Mouse (Mus musculus): ENCODE results near the gene Mapkbp1. TPM values are rescaled to one million over a fixed set of nuclear protein-coding genes. Genes with fewer than 3 reads are reported as not detected.

The Mapkbp1 gene
- polyA plus RNA-seq, 1 experiment from 2014 or later, result 3.6 TPM

GRCm38 (mm10) chr2:120064639-120065038 is 92.1 kb downstream of the Mapkbp1 start:
- ATAC-seq (replicated peaks; ENCODE audit: low FRiP score, low TSS enrichment, low read depth) (no peak), DNase-seq (ENCODE audit: low spot score) (no peak)
- Histone ChIP-seq H3K27me3 (replicated peaks; ENCODE audit: control insufficient read depth, insufficient read depth, low read length) (no peaks in the 10 kb centered on the region), H3K9ac (ENCODE audit: low read length) (no peak overlapping the region), H3K27ac (ENCODE audit: low read depth) (no peak overlapping the region), H3K9me3 (ENCODE audit: control insufficient read depth, low read length) (no peaks in the 10 kb centered on the region), H3K4me1 (replicated peaks; ENCODE audit: control insufficient read depth, insufficient read depth, low read length) (no peaks in the 10 kb centered on the region), H3K4me3 (ENCODE audit: low read depth, low read length) (no peak overlapping the region), H3K4me2 (ENCODE audit: low read length) (no peak overlapping the region), H3K36me3 (ENCODE audit: control insufficient read depth, insufficient read depth, low read length) (no peaks in the 10 kb centered on the region)
- WGBS, result 79% methylated on average over 6 of the region's 6 CpGs

DNA sequence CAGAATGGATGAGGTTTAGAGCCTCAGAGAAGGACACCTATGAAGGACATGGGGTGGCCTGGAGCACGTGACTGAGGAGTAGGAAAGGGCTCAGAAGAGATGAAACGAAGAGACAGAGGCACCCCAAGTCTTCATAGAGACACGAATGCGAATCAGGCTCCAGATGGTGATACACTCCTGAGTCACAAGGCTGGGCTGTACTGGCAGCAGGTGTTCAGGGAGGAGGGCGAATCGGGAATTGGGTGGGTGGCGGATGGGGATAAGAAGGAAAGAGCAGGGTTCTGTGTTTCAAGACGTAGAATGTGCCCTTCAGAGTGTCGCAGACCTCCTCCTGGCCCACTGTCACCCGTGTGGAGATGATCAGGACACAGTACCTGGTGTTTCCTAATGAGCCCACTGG is 92.7 kb downstream of the Mapkbp1 start:
- Histone ChIP-seq H3K9ac (ENCODE audit: low read length) (no peak overlapping the region), H3K4me3 (ENCODE audit: low read depth, low read length) (no peak overlapping the region), H3K4me2 (ENCODE audit: low read length) (no peak overlapping the region), H3K4me1 (replicated peaks; ENCODE audit: control insufficient read depth, insufficient read depth, low read length) (no peaks in the 10 kb centered on the region), H3K36me3 (ENCODE audit: control insufficient read depth, insufficient read depth, low read length) (no peaks in the 10 kb centered on the region), H3K9me3 (ENCODE audit: control insufficient read depth, low read length) (no peaks in the 10 kb centered on the region), H3K27me3 (replicated peaks; ENCODE audit: control insufficient read depth, insufficient read depth, low read length) (no peaks in the 10 kb centered on the region), H3K27ac (ENCODE audit: low read depth) (no peak overlapping the region)
- ATAC-seq (replicated peaks; ENCODE audit: low FRiP score, low TSS enrichment, low read depth), result no peak
- 88% methylated on average over 10 of the region's 10 CpGs for WGBS
- no peak for DNase-seq (ENCODE audit: low spot score)

DNA sequence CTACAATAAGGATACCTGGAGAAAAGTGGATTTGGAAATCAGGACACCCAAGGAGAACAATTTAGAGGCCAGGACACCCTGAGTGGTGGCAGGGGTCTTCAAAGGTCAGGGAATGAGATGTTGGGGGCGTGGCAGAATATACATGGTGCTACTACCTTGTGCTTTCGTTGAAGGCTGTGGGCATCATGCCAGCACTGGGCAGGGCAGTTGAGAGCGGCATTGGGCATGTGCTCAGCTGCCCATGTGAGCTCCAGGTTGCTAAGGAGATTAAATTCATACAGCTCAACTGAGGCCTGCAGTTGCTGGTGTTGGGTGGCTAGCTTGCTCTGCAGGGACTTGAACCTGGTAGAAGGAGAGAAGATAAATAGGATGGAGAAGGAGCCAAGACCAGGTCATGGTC is 93.7 kb downstream of the Mapkbp1 start:
- Histone ChIP-seq H3K9me3 (ENCODE audit: control insufficient read depth, low read length) (no peaks in the 10 kb centered on the region), H3K9ac (ENCODE audit: low read length) (no peak overlapping the region), H3K27me3 (replicated peaks; ENCODE audit: control insufficient read depth, insufficient read depth, low read length) (no peaks in the 10 kb centered on the region), H3K4me3 (ENCODE audit: low read depth, low read length) (no peak overlapping the region), H3K36me3 (ENCODE audit: control insufficient read depth, insufficient read depth, low read length) (no peaks in the 10 kb centered on the region), H3K4me2 (ENCODE audit: low read length) (no peak overlapping the region), H3K27ac (ENCODE audit: low read depth) (no peak overlapping the region), H3K4me1 (replicated peaks; ENCODE audit: control insufficient read depth, insufficient read depth, low read length) (no peaks in the 10 kb centered on the region)
- 81% methylated on average over 3 of the region's 3 CpGs for WGBS
- DNase-seq (ENCODE audit: low spot score), result no peak
- ATAC-seq (replicated peaks; ENCODE audit: low FRiP score, low TSS enrichment, low read depth), result no peak

GRCm38 (mm10) chr2:120068555-120069465 is 96.3 kb downstream of the Mapkbp1 start:
- Histone ChIP-seq H3K4me1 (replicated peaks; ENCODE audit: control insufficient read depth, insufficient read depth, low read length) (no peaks in the 10 kb centered on the region), H3K4me2 (ENCODE audit: low read length) (no peak overlapping the region), H3K27ac (ENCODE audit: low read depth) (no peak overlapping the region), H3K9me3 (ENCODE audit: control insufficient read depth, low read length) (no peaks in the 10 kb centered on the region), H3K36me3 (ENCODE audit: control insufficient read depth, insufficient read depth, low read length) (no peaks in the 10 kb centered on the region), H3K9ac (ENCODE audit: low read length) (no peak overlapping the region), H3K4me3 (ENCODE audit: low read depth, low read length) (no peak overlapping the region), H3K27me3 (replicated peaks; ENCODE audit: control insufficient read depth, insufficient read depth, low read length) (no peaks in the 10 kb centered on the region)
- ATAC-seq (replicated peaks; ENCODE audit: low FRiP score, low TSS enrichment, low read depth), result peak; percentile 59
- 40% methylated on average over 16 of the region's 16 CpGs for WGBS
- DNase-seq (ENCODE audit: low spot score), result no peak

GRCm38 (mm10) chr2:120069466-120069990 is 97.0 kb downstream of the Mapkbp1 start:
- H3K9me3 ChIP-seq (ENCODE audit: control insufficient read depth, low read length), result no peaks in the 10 kb centered on the region

DNA sequence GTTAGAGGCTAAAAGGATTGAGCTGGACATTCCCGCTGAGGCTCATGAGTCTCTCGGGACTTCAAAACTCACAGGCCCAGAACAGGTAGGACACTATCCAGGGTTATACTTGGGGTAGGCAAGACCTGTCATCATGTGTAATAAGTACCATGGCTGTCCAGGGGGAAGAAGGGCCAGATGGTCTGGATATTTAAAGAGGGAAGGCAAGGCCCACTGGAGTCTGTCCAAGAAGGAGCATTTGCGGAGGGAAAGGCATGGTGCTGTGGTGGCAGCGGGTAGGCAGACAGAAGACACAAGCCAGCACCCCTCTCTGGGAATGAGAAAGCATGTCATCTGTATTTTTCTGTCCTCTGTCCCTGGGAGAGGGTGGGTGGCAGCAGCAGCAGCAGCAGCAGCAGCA is 101.6 kb downstream of the Mapkbp1 start:
- H3K4me1 ChIP-seq (replicated peaks; ENCODE audit: control insufficient read depth, insufficient read depth, low read length), result peaks cover 8% of the 10 kb centered on the region; the same call in 1 of the 2 replicates
- no peaks in the 10 kb centered on the region for H3K36me3 ChIP-seq (ENCODE audit: control insufficient read depth, insufficient read depth, low read length)
- no peak for ATAC-seq (replicated peaks; ENCODE audit: low FRiP score, low TSS enrichment, low read depth)
- 77% methylated on average over 4 of the region's 4 CpGs for WGBS
- DNase-seq (ENCODE audit: low spot score), result no peak
- no peak overlapping the region for H3K4me3 ChIP-seq (ENCODE audit: low read depth, low read length)
- no peak overlapping the region for H3K27ac ChIP-seq (ENCODE audit: low read depth)
- H3K9me3 ChIP-seq (ENCODE audit: control insufficient read depth, low read length), result no peaks in the 10 kb centered on the region
- H3K4me2 ChIP-seq (ENCODE audit: low read length), result no peak overlapping the region
- H3K9ac ChIP-seq (ENCODE audit: low read length), result no peak overlapping the region
- H3K27me3 ChIP-seq (replicated peaks; ENCODE audit: control insufficient read depth, insufficient read depth, low read length), result peaks cover 19% of the 10 kb centered on the region

More at GRCm38 (mm10) chr2:120069466-120069990, 97.0 kb downstream of the Mapkbp1 start:
- 71% methylated on average over 8 of the region's 8 CpGs for WGBS
- no peak for ATAC-seq (replicated peaks; ENCODE audit: low FRiP score, low TSS enrichment, low read depth)
- Histone ChIP-seq H3K27me3 (replicated peaks; ENCODE audit: control insufficient read depth, insufficient read depth, low read length) (no peaks in the 10 kb centered on the region), H3K9ac (ENCODE audit: low read length) (no peak overlapping the region), H3K4me3 (ENCODE audit: low read depth, low read length) (no peak overlapping the region), H3K27ac (ENCODE audit: low read depth) (no peak overlapping the region), H3K4me1 (replicated peaks; ENCODE audit: control insufficient read depth, insufficient read depth, low read length) (no peaks in the 10 kb centered on the region), H3K36me3 (ENCODE audit: control insufficient read depth, insufficient read depth, low read length) (no peaks in the 10 kb centered on the region), H3K4me2 (ENCODE audit: low read length) (no peak overlapping the region)
- no peak for DNase-seq (ENCODE audit: low spot score)

DNA sequence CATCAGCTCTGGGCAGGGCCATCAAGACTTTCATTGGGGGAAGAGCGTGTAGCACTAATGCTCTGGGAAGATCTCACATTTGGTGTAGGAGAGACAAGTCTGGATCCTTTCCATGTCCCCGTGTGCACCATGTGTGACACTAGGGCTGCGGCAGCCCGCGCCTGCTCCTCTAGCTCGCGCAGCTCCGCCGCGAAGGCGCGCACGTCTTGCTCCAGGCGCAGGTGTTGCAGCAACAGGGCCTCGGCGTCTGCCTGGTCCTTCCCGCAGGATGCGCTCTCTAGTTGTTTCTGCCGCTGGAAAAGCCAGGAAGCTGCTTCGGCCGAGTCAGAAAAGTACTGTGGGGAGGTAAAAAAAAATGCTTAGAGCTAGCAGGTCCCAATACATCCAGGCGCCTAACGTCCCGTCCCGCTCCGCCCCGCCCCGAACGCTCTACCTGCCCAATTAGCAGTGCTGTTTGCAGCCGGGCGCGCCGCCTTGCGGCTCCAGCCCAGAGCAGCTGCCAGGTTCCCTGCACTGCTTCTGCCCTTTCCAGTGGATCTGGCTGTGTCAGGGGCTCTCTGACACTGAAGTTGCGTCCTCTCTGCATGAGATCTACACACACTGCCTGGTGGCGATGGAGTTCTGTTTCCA is 103.7 kb downstream of the Mapkbp1 start:
- Histone ChIP-seq H3K27ac (ENCODE audit: low read depth) (no peak overlapping the region), H3K4me3 (ENCODE audit: low read depth, low read length) (peak overlapping the region; percentile 24), H3K9ac (ENCODE audit: low read length) (no peak overlapping the region), H3K36me3 (ENCODE audit: control insufficient read depth, insufficient read depth, low read length) (no peaks in the 10 kb centered on the region), H3K4me1 (replicated peaks; ENCODE audit: control insufficient read depth, insufficient read depth, low read length) (peaks cover 8% of the 10 kb centered on the region; the same call in 1 of the 2 replicates), H3K4me2 (ENCODE audit: low read length) (peak overlapping the region; percentile 60), H3K27me3 (replicated peaks; ENCODE audit: control insufficient read depth, insufficient read depth, low read length) (peaks cover 19% of the 10 kb centered on the region), H3K9me3 (ENCODE audit: control insufficient read depth, low read length) (no peaks in the 10 kb centered on the region)
- WGBS, result 2% methylated on average over 36 of the region's 36 CpGs
- DNase-seq (ENCODE audit: low spot score) (peak; percentile 77), ATAC-seq (replicated peaks; ENCODE audit: low FRiP score, low TSS enrichment, low read depth) (peak; percentile 77)

All from intestine, embryonic 14.5 days (tissue).